Mouse (Mus musculus): Measurements from ENCODE around the gene Habp2.
A peak's percentile ranks its signal among the peaks of the same experiment; 100 is the strongest.

Habp2 gene

DNA sequence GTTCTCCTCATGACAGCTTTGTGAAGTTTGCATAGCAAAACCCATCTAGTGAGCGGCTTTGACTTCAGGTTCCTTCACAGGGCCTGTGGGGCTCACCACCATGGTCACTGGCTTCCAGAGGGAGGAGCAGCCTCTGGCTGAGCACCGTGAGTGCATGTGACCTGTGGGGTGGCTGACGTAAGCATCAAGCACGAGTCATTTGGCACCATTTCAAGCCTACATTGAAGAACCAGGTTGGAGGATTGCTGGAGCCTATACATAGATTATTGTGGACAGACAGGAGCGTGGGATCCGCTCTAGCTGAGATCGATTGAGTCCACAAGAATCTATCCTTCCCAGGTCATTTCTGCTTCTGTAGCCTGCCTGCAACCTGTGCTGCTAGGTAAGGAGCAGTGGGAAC is at the start of gene Habp2:
Gene Habp2 (plus strand): TSS at position 272 of the 400 bp plus-strand sequence.
- DNase-seq (ENCODE audit: low spot score): no peak

DNA sequence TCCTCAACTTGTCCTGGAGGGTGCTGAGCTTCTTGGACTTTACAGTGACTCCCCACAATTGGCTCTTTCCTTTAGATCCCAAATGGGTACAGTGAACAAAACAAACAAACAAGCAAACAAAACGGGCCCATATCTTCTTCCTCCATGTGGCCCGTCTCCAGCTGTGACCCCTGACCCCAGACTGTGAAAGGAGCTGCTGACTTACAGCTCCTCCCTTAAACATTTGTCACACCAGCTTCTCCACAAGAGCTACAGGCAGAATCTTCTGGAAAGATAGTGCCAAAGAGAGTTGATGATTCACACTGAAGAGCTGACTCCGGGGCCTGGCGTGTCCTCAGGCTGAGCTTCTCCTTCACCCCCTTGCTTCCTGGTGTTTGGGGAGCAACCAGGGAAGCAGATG is 48.4 kb upstream of the Habp2 start:
- DNase-seq (ENCODE audit: low spot score): no peak

DNA sequence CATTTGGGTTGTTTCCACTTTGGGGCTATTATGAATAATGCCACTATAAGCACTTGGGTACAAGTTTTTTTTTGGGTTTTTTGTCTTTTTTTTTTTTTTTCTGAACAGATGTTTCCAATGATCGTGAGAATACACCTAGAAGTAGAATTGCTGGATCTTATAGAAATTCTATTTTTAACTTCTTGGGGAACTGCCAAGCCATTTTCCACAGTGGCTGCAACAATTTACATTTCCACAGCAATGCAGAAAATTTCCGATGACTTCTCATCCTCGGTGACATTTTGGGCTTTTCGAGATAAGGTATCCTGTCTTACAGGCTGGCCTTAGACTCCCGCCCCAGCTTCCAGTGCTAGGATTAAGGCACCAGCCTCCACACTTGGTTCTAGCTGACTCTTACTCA is 41.7 kb upstream of the Habp2 start:
- no peak for DNase-seq (ENCODE audit: low spot score)

DNA sequence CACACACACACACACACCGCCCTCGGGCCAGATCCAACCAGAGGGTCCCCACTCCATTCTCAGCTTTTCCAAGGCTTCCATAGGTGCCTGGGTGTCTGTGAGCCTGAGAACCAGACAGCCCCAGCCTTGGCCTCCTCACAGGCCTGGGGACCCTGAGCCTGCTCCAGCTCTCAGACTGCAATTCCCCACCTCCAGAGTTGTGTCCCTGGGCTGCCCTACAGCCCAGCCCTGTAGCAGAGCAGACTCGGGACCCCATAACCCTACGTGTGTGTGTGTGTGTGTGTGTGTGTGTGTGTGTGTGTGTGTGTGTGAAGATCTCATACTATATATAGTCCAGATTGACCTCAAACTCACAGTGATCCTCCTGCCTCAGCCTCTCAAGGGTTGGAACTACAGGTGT is 34.1 kb upstream of the Habp2 start:
- DNase-seq (ENCODE audit: low spot score): no peak

DNA sequence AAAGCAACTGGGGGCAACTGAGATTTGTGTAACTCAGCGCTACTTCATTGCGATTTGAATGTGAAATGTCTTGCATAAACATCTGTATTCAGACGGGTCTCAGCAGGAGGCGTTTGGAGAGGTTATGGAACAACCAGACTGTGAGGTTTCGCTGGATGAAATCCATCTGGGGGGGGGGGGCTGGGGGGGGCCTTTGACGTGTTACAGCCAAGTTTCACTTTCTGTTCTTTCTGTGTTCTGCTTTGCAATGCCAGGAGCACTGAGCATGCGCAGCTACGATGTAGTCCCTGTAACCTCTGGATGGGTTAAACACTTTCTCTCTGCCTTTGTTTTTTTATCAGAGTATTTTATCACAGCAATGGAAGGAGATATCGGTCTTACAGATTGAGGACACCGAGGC is 33.7 kb upstream of the Habp2 start:
- no peak for DNase-seq (ENCODE audit: low spot score)

DNA sequence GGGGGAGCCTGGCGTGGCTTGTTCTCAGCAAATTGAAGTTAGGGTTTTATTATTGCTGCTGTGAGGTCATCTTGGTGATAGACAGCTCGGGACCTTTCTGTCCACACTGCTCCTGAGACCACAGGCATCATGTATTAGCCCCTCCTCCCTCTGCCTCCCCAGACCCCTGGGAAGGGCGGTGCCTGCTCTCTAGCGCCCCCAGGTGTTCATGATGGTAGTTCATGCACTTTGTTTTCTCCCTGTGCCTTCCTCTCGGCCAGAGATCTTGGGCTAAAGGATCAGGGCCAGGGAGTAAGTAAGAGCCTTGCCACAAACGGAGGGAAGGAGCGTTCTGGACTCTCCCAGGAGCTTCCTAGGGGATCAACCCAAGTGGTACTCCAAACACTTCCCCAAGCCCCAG is 32.2 kb upstream of the Habp2 start:
- DNase-seq (ENCODE audit: low spot score): no peak

DNA sequence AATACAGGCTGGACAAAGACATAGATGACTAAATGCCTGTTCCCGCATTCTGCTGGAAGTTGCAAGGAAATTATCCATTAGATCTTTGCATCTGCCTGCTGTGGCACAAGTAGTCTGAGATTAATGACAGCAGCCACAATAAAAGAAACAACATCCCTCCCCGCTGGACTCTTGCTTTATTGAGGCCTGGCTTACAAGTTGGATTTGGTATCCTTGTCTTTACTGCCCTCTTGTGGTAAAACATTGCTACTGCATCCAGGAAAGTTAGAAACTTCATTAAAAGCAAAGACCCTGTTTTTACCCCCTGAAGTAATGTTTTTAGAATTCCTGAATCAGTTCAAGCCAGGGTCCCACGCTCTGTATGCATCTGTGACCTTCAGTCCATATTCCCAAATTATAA is 31.4 kb upstream of the Habp2 start:
- peak; percentile 53 for DNase-seq (ENCODE audit: low spot score)

DNA sequence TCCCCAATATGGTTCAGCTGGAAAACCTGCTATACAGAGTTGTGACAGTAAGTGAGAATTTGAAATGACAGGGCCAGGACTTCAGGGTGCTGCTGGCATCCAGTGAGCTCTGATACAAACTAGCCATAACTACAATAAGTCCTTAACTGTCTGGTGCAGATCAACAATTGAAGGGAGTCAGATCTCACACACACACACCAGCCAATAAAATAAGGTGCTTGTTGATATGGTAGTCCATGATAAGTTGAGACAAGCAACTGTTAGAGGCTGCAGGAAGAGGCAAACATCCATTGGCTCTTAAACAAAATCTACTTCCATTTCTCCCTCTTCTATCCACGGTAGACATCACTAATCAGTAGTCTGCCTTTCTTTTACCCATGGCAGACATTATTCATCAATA is 30.7 kb upstream of the Habp2 start:
- no peak for DNase-seq (ENCODE audit: low spot score)

DNA sequence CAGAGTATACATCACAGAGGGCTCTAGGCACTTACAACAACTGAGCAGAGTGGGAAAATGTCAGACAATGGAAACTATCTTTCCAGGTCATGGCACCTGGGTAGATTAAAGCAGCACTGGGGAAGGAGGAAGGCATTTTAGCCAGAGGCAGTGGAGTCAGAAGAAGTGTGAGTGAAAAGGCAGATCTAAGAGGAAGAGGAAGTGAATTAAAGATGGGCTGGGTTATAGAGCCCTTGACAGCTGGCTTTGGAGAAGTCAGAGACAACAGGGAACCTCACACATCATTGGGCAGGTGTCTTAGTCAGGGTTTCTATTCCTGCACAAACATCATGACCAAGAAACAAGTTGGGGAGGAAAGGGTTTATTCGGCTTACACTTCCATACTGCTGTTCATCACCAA is 30.2 kb upstream of the Habp2 start:
- no peak for DNase-seq (ENCODE audit: low spot score)

DNA sequence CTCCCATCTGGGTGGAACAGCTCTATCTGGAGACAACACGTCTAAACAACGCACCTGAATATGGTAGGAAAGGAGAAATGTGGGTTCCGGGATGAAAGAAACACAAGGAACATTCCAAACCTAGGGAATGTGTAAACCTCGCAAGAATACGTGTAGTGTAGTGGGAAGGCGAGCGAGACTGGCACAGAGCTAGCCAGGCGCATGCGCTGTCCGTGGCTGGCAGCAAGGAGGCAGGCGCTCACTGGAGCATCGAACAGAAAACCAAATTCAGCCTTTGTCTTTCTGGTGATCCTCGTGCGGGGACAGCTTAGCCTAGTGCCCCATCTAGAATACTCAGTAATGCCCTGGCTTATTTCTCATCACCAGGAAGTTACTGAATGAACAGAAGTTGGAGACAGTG is 23.2 kb upstream of the Habp2 start:
- no peak for DNase-seq (ENCODE audit: low spot score)

DNA sequence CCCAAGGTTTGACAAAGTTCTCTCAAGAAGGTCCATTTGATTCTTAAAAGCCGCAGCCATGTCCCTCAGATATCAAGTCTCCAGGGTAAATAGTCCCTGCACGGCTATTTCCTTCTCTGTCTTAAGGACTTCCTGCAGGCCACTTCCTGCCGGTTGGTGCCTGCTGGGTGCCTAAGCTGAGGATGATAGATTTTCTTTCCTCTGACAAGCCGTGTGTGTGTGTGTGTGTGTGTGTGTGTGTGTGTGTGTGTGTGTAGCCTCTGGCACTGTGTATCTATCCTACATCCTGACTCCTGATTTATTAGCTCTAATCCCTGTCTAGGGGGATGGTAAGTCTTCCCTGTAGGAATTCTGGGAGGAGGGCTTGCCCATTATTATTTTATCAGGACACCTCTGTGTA is 22.8 kb upstream of the Habp2 start:
- DNase-seq (ENCODE audit: low spot score): no peak

DNA sequence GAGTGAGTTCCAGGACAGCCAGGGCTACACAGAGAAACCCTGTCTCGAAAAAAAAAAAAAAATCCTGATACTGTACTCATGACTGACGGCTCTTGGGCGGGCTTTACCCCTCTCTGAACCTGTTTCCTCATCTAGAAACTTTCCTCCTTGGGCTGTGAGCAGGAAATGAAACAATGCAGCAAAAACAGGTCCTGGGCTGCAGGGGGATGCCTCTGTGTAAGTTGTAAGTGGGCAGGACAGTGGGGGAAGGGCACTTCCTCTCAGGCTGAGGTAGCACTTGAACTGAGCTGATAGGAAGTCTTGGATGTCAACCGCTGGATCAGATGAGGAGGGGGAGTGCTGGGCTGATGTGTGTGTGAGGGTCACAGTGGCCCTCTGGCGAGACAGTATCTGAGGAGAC is 21.8 kb upstream of the Habp2 start:
- no peak for DNase-seq (ENCODE audit: low spot score)

DNA sequence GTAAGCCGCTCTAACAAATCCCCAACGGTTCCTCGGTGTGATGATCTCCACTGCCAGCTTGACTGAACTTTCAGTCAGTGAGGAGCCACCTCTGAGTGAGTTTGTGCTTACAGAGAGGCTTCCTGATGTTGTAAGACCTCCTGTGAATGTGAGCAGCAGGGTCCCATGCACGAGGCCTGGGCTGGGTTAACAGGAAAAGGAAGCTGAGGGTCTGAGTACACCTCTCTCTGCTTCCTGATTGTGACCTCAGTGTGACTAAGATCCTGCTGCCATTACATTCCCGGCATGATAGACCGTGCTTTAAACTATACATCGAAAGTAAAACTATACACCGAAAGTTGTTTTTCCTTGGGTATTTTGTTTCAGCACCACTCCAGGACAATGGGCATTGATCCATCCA is 14.9 kb upstream of the Habp2 start:
- DNase-seq (ENCODE audit: low spot score): no peak

DNA sequence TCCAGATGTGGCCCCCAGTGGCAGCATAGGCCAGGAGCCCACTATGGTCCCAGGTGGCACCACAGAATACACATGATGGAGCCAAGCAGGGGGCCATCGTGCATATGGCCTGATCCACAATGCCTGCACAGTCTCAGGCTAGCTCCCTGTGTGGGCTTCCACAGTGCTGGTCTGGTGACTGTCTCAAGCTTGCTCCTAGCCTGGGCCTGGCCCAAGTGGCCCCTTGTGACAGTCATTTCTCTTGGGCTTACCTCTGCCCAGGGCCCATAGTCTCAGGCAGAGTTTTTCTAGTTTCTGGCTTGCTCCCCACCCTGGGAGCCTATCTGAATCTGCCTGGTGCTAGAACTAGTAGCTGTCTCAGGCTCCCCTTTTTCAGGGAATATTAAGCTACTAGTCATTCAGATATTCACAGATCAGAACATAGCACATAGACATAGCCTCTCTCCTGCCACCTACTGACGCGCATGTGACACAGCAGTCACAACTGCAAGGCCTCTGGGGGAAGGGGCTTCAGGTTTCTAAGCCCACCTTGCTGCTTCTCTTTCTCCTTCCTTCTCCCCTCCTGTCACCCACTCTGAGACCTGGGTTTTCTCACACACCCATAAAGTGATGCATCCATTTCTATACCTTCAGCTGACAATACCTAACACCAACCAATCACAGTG is 9.7 kb upstream of the Habp2 start:
- DNase-seq (ENCODE audit: low spot score): no peak

DNA sequence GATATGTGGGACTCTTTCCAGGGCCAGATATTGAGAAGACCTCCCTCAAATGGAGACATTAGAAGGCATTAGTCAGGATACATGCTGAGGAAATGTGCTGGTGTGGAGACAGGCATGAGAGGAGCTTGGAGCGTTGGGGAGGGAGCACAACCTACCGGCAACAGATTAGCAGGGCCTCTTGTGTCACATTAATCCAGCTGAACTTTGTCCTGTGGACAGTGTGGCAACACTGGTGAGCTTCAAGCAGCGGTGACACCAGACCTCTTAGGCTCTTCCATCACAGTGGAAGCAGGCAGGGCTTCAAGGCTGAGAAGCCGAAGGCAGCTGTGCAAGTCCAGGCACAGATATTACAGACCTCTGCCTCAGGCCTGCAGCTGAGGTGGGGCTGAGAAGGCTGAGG is 9.0 kb upstream of the Habp2 start:
- DNase-seq (ENCODE audit: low spot score): no peak

DNA sequence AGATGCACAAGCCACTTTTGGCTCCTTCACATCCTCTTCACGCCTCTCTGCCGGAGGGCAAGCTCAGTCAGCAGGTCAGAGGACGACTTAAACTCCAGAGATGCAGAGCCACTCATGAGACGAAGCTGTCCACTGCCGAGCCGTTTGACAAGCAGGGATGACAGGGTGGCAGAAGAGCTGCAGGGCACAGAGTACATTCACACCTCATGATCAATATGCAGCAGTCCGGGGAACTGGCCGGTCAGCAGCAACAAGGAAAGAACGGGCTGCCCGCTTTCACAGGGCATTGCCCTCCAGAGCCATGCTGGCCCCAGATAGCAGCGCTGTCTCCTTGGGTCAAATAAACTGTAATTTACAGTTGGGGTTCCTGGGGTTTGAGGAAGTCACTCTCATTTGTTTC is 8.6 kb upstream of the Habp2 start:
- no peak for DNase-seq (ENCODE audit: low spot score)

DNA sequence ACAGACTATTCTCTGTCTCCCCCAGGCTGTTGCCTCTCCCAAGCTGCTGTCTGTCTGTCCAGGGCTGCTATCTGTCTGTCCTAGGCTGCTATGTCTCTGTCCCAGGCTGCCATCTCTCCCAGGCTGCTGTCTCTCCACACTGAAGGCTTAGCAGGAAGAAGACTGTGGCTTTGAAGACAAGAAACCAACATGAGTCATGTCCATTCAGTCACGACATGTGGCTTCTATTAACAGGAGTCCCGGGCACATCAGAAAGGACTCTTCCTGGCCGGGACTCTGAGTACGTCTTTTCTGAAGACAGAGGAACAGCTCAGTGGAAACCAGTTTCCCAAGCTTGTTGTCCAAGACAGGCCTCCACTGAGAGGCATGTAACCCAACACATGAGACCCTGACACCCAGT is 1.7 kb upstream of the Habp2 start:
- no peak for DNase-seq (ENCODE audit: low spot score)

DNA sequence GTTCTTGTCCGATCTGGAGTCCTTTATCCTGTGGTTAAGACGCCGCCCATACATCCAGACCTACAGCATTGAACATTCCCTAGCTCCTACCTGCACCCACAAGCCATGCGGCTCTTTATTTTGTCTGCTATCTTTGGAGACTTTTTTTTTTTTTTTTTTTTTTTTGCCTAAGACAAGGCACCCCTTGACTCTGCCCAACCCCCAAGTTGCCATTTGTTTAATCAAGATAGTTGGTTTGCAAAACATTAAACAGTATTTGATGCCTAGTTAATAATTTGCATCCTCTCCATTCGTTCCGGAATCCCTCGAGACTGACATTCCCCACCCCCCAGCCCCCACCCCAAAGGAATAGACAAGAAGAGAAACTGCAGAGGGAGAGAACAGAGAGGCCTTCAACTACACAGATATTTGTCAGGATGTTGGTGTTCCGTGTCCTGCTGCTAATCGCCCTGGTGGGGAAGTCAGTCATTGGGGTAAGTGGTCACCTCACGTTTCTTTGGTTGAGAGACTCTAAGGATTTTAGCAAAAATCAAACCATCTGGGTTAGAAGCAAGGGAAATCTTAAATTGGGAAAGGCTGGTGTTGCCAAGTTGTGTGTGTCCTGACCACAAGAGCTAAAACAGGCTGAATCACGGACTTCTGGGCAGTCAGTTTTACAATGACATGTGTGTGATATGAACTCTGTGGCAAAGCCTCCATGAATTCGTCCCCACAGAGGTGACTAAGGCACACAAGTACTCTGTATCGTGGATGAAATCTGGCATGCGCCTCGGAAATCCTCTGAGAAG is 837 bp downstream of the Habp2 start:
- DNase-seq (ENCODE audit: low spot score): no peak

DNA sequence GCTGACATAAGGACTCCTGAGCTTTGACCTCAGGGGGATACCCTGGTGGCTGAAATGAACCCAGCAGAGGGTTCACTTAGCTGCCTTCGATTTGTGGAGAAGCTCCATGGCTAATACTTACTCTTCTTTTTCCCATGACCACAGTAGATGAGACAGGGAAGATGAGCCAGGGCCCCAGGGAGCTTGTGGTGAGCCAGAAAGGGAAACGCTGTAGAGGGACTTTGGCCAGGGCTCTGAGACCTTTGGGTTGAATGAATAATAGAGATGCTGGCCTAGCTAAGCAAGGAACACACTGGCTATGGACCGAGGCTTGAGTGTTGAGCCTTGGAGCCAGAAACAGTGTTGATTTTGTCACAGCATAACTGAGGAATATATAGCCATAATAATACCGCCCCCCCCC is 1.5 kb downstream of the Habp2 start:
- DNase-seq (ENCODE audit: low spot score): no peak

DNA sequence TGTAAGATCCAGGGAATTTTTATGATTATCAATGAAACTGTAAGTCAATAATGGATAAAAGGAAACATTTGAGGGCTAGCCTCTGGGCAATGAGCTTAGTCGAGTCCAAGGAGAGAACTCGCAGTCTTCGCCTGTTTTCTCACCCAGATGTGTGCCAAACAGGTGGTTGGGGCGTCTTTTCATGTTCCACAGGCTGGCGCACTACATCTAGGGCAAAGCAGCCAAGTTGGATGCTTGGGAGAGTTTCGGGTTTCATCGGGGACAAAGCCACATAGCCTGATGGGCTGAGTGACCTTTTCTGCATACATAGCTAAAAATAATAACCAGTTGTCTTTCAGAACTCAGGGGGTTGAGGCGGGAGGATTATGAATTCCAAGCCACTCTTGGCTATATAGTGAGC is 2.7 kb downstream of the Habp2 start:
- DNase-seq (ENCODE audit: low spot score): no peak

DNA sequence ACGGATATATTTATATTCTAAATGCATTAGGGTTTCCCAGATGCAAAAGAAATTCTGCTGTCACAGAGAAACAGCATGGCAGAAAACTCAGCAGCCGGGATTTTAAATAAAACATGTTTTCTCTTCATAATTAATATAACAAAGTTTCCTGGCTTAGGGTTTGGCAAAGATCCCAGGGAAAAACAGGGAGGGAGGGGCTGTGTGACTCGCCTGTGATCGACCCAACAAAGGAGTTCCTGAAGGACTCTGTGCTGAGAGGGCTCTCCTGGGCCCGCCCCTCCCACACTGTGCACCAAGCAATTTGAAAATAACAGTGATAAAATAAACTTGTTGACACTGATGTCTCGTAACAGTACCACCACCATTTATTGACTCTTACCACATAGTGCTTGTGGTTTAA is 5.0 kb downstream of the Habp2 start:
- peak; percentile 7 for DNase-seq (ENCODE audit: low spot score)

DNA sequence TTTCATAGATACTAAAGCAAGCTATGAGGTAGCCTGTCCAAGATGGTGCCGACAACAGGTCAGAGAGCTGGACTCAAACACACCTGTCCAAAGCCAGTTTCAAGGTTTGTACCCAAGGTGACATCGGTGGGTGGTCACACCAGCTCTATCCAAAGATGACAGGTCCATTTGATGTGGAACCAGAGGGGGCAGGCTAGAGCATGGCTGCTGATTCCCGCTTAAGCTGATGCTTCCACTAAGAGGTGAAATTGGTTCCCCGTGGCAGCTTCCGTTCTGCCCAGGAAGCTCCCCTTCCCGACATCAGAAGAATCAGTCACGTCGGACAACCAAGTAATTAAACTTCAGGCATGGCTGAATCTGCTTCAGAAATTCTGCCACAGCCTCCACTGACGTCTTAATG is 5.4 kb downstream of the Habp2 start:
- DNase-seq (ENCODE audit: low spot score): no peak

DNA sequence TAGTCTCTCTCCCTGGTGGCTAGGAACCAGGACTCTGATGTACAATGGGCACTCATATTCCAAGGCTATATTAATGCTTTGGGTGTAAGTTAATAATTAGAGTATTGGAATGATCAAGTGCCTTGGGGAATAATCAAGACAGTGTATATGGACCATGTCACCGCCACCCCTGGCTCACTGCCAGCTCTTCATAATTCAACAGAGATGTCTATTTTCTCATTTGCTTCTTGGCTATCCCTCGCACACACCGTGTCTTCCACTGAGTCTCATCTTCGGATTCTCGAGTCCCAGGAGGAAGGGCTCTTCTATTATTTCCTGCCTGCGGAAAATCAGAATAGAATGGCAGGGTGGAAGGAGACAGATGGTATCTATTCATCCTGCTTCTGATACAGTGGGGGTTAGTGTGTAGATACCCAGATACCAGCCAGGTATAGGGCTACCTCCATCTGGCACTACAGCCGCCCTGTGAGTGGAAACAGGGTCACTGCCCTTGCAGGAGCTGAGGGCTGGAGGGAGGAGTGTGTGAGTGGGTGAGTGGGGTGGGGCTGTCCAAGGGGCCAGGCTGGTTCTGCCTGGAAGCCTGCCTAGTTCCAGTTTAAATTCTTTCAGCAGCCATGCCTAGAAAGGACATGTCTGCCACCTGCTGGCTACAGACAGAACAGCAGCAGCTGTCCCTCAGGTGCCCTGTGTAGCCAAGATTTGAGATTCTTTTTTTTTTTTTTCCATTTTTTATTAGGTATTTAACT is 7.9 kb downstream of the Habp2 start:
- peak; percentile 75 for DNase-seq (ENCODE audit: low spot score)
